Mouse (Mus musculus) liver, adult 2 months (tissue): ENCODE data around the gene Ptma. TPM values are rescaled to one million over a fixed set of nuclear protein-coding genes. Genes with fewer than 3 reads are reported as not detected.
"Not testable (repeated sequence)": the region's sequence is repeated elsewhere in the genome, so short reads cannot be mapped to it uniquely, and the experiment has no call there.

Source experiments
- DNase-seq: peaks from one replicate; pipeline ENCODE4 v3.0.0-alpha.2; 2011; ENCODE audit warnings: low read depth, low spot score; ENCODE audit errors: extremely low read depth
- H3K27ac ChIP-seq: fragments of 200-500 bp; replicated peaks from 2 replicates; pipeline ENCODE4 v1.5.1; 2012; ENCODE audit warnings: low read depth, mild to moderate bottlenecking, control low read depth, inconsistent platforms, low read length; ENCODE audit not compliant: insufficient read depth
- H3K27me3 ChIP-seq: fragments of 200-500 bp; 2 replicates; pipeline ENCODE4 v1.6.1; 2012; ENCODE audit warnings: mild to moderate bottlenecking, moderate library complexity, low read length, inconsistent platforms; ENCODE audit not compliant: control insufficient read depth, insufficient read depth
- H3K36me3 ChIP-seq: fragments of 200-500 bp; 2 replicates; pipeline ENCODE4 v1.6.1; 2012; ENCODE audit warnings: low read length, inconsistent platforms; ENCODE audit not compliant: control insufficient read depth, insufficient read depth
- H3K4me1 ChIP-seq: fragments of 200-500 bp; 2 replicates; pipeline ENCODE4 v1.6.1; 2011; ENCODE audit warnings: low read length; ENCODE audit not compliant: control insufficient read depth, insufficient read depth
- H3K4me3 ChIP-seq: fragments of 200-500 bp; 2 replicates; pipeline ENCODE4 v1.5.1; 2011; ENCODE audit warnings: low read depth, mild to moderate bottlenecking, control low read depth, low read length, moderate library complexity; ENCODE audit not compliant: insufficient read depth
- H3K79me2 ChIP-seq: fragments of 200-500 bp; 2 replicates; pipeline ENCODE4 v1.6.1; 2012; ENCODE audit warnings: inconsistent platforms, mild to moderate bottlenecking, low read length, moderate library complexity; ENCODE audit not compliant: control insufficient read depth, insufficient read depth
- H3K9ac ChIP-seq: fragments of 200-500 bp; 2 replicates; pipeline ENCODE4 v1.6.1; 2012; ENCODE audit warnings: low read depth, mild to moderate bottlenecking, control low read depth, inconsistent platforms, low read length
- CTCF ChIP-seq: fragments of 200-500 bp; IDR thresholded peaks from 2 replicates; pipeline ENCODE4 v1.5.1; 2011; ENCODE audit warnings: low read depth, low read length, control low read depth
- POLR2A ChIP-seq: fragments of 200-500 bp; IDR thresholded peaks from 2 replicates; pipeline ENCODE4 v1.6.1; 2011; ENCODE audit warnings: low read length, control low read depth; ENCODE audit not compliant: insufficient read depth; ENCODE audit errors: extremely low read depth
- WGBS: fragments of 180-500 bp; shearing (Covaris S2); methylation state at CpG from one replicate; pipeline ENCODE4 v1.1.7; 2018; 5-methylcytosine and 5-hydroxymethylcytosine counted together
- polyA plus RNA-seq: library from polyadenylated mRNA; depleted of rRNA; stranded (reverse); fragments of >200 nt; gene quantifications from 2 replicates; pipeline ENCODE4 v1.2.3, GENCODE M21; 2012
- total RNA-seq: library from RNA; depleted of rRNA; stranded (reverse); fragments of >200 nt; gene quantifications from 2 replicates; pipeline ENCODE4 v1.2.3, GENCODE M21; 2014

The Ptma gene
- total and polyA plus RNA-seq, 2 experiments: 240 to 259 TPM

- 71% methylated on average over 7 of the region's 7 CpGs for WGBS
- no peak for DNase-seq
- no peak overlapping the region for H3K9ac ChIP-seq
- no peaks in the 10 kb centered on the region for H3K79me2 ChIP-seq
- no peak for TF ChIP-seq CTCF
- no peak for TF ChIP-seq POLR2A
- H3K27ac ChIP-seq: no peak overlapping the region
- no peaks in the 10 kb centered on the region for H3K36me3 ChIP-seq
- peaks cover 2% of the 10 kb centered on the region for H3K4me1 ChIP-seq
- H3K4me3 ChIP-seq: no peak overlapping the region
- no peaks in the 10 kb centered on the region for H3K27me3 ChIP-seq
Observed at GRCm38 (mm10) chr1:86481468-86481867, 45.1 kb upstream of the Ptma start.

DNA sequence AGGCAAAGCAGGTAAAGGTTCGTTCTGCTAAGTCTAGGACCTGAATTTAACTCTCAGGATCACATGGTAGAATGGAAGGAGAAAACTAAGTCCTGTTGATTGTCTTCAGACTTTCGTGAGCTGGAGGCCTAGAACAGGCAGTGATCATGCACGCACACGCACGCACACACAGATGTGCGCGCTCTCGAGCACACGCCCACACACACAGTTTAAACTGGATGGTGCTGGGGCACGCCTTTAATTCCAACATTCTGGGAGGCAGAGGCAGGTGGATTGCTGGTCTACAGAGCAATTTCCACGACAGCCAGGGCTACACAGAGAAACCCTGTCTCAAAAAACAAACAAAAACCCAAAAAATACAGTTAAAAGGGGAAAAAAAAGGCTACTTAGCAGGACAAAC, 44.2 kb upstream of the Ptma start:
- DNase-seq: no peak
- Histone ChIP-seq H3K9ac (no peak overlapping the region), H3K27me3 (no peaks in the 10 kb centered on the region), H3K4me1 (peaks cover 2% of the 10 kb centered on the region), H3K36me3 (no peaks in the 10 kb centered on the region), H3K4me3 (no peak overlapping the region), H3K27ac (no peak overlapping the region), H3K79me2 (no peaks in the 10 kb centered on the region)
- WGBS: 93% methylated on average over 11 of the region's 11 CpGs
- TF ChIP-seq POLR2A: no peak
- no peak for TF ChIP-seq CTCF

GRCm38 (mm10) chr1:86482761-86483160, 43.8 kb upstream of the Ptma start:
- peaks cover 2% of the 10 kb centered on the region for H3K4me1 ChIP-seq

GRCm38 (mm10) chr1:86485346-86485745, 41.2 kb upstream of the Ptma start:
- Histone ChIP-seq H3K9ac (no peak overlapping the region), H3K36me3 (no peaks in the 10 kb centered on the region), H3K27me3 (no peaks in the 10 kb centered on the region), H3K4me1 (peaks cover 9% of the 10 kb centered on the region), H3K27ac (peak overlapping the region; percentile 55), H3K4me3 (no peak overlapping the region), H3K79me2 (no peaks in the 10 kb centered on the region)
- WGBS: 26% methylated on average over 1 of the region's 1 CpGs
- peak; percentile 63 for DNase-seq
- TF ChIP-seq CTCF: no peak
- no peak for TF ChIP-seq POLR2A

More at GRCm38 (mm10) chr1:86482761-86483160, 43.8 kb upstream of the Ptma start:
- no peak for DNase-seq
- 100% methylated on average over 1 of the region's 1 CpGs for WGBS
- Histone ChIP-seq H3K79me2 (no peaks in the 10 kb centered on the region), H3K27me3 (no peaks in the 10 kb centered on the region), H3K27ac (no peak overlapping the region), H3K36me3 (no peaks in the 10 kb centered on the region), H3K4me3 (no peak overlapping the region), H3K9ac (no peak overlapping the region)
- TF ChIP-seq CTCF: no peak
- no peak for TF ChIP-seq POLR2A

DNA sequence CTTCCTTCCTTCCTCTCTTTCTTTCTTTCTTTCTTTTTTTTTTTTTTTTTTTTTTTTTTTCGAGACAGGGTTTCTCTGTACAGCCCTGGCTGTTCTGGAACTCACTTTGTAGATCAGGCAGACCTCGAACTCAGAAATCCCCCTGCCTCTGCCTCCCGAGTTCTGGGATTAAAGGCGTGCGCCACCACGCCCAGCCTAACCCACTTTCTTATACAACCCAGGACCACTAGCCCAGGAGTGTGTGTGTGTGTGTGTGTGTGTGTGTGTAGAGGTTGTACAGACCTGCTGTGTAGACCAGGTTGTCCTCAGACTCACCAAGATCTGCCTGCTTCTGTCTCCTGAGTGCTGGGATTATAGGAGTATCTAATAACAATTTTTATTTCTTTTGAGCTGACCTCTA, 40.7 kb upstream of the Ptma start:
- not testable (repeated sequence) for H3K79me2 ChIP-seq, DNase-seq, H3K9ac ChIP-seq, H3K27ac ChIP-seq, H3K36me3 ChIP-seq, H3K4me3 ChIP-seq, H3K27me3 ChIP-seq
- WGBS: 95% methylated on average over 6 of the region's 6 CpGs
- H3K4me1 ChIP-seq: peaks cover 13% of the 10 kb centered on the region

GRCm38 (mm10) chr1:86486703-86487294, 39.7 kb upstream of the Ptma start:
- 2% methylated on average over 13 of the region's 13 CpGs for WGBS
- H3K4me1 ChIP-seq: peaks cover 19% of the 10 kb centered on the region

More at GRCm38 (mm10) chr1:86486703-86487294, 39.7 kb upstream of the Ptma start:
- H3K27me3 ChIP-seq: no peaks in the 10 kb centered on the region
- H3K4me3 ChIP-seq: peak overlapping the region; percentile 88
- DNase-seq: no peak
- peak overlapping the region; percentile 88 for H3K27ac ChIP-seq
- no peaks in the 10 kb centered on the region for H3K79me2 ChIP-seq
- H3K36me3 ChIP-seq: no peaks in the 10 kb centered on the region
- H3K9ac ChIP-seq: peak overlapping the region; percentile 82
- TF ChIP-seq CTCF (no peak), POLR2A (no peak)
